ENCODE assay signal across 18 mouse cellular contexts in genomic region chr13:45661283-45662185, GRCm38 (mm10).
DNase-seq lines count a peak whose midpoint lies in the region; ATAC-seq and TF ChIP-seq lines count a peak whose summit lies in the region.
"Had no signal": no experiment of that assay in that cellular context is flagged by ENCODE, and none has a peak within 500 bp of the region (broad histone marks: within the 10 kb centered on the region; RNA-seq: fewer than 3 reads in every experiment).

No protein-coding gene starts in this region.

- no peaks in the 10 kb centered on the region for H3K36me3 ChIP-seq in heart, embryonic 16.5 days (ENCODE audit: control insufficient read depth, insufficient read depth)
- H3K36me3 ChIP-seq in heart, embryonic 10.5 days, result no peaks in the 10 kb centered on the region
- no peaks in the 10 kb centered on the region for H3K36me3 ChIP-seq in limb, embryonic 14.5 days (ENCODE audit: control insufficient read depth, insufficient read depth, low read length)
- no peaks in the 10 kb centered on the region for H3K36me3 ChIP-seq in limb, embryonic 10.5 days
- H3K36me3 ChIP-seq in CH12.LX (replicated peaks in 1 of 2; ENCODE audit: control insufficient read depth in 1 of 2, insufficient read depth in 1 of 2, low read length in 1 of 2), result peaks cover 13 to 58% of the 10 kb centered on the region in 2 experiments
- H3K36me3 ChIP-seq: heart, embryonic 15.5 days; liver, embryonic 12.5 days had no signal

- in situ Hi-C loops in CH12.LX (cut with MboI; ENCODE audit: low pct_ligation_motif_present, low pct_unique_long_range_greater_than_20kb, low sequenced_read_pairs), result no loop called here

- H3K27me3 ChIP-seq in heart, embryonic 16.5 days (ENCODE audit: control insufficient read depth, insufficient read depth, low read length), result no peaks in the 10 kb centered on the region
- no peaks in the 10 kb centered on the region for H3K27me3 ChIP-seq in heart, embryonic 10.5 days (ENCODE audit: insufficient read depth, poor library complexity, severe bottlenecking)
- no peaks in the 10 kb centered on the region for H3K27me3 ChIP-seq in limb, embryonic 14.5 days (ENCODE audit: control insufficient read depth, insufficient read depth, low read length)
- no peaks in the 10 kb centered on the region for H3K27me3 ChIP-seq in limb, embryonic 10.5 days (ENCODE audit: low read depth, poor library complexity, severe bottlenecking)
- H3K27me3 ChIP-seq in CH12.LX (replicated peaks), result no peaks in the 10 kb centered on the region
- H3K27me3 ChIP-seq: heart, embryonic 15.5 days; liver, embryonic 12.5 days had no signal

- H3K4me3 ChIP-seq in heart, embryonic 16.5 days (ENCODE audit: low read length), result no peak overlapping the region
- no peak overlapping the region for H3K4me3 ChIP-seq in heart, embryonic 10.5 days
- H3K4me3 ChIP-seq in limb, embryonic 14.5 days (replicated peaks; ENCODE audit: low read length), result no peak overlapping the region
- no peak overlapping the region for H3K4me3 ChIP-seq in limb, embryonic 10.5 days
- H3K4me3 ChIP-seq in CH12.LX (replicated peaks in 1 of 3; ENCODE audit: low read depth in 2 of 3, low read length in 2 of 3, poor library complexity in 1 of 3), result no peak overlapping the region
- H3K4me3 ChIP-seq: erythroblast, embryonic 14.5 days; heart, embryonic 15.5 days; liver, embryonic 12.5 days; myocyte had no signal

- no peak for ATAC-seq in heart, embryonic 16.5 days (replicated peaks; ENCODE audit: extremely low read depth, insufficient read depth, low FRiP score)
- ATAC-seq in limb, embryonic 14.5 days (ENCODE audit: low FRiP score, low read depth), result no peak
- ATAC-seq: liver, embryonic 12.5 days had no signal

- peaks cover 3% of the 10 kb centered on the region for H3K79me2 ChIP-seq in CH12.LX (replicated peaks; ENCODE audit: control insufficient read depth, extremely low read depth, insufficient read depth, poor library complexity, severe bottlenecking)

- no peak for DNase-seq in heart, embryonic 10.5 days (ENCODE audit: low spot score)
- peak; percentile 45 for DNase-seq in limb, embryonic 14.5 days (ENCODE audit: low spot score)
- DNase-seq in limb, embryonic 10.5 days (ENCODE audit: low spot score), result no peak
- DNase-seq in CH12.LX (ENCODE audit: extremely low read depth), result peak; percentile 75
- DNase-seq in brain, embryonic 14.5 days (ENCODE audit: low read depth), result peak; percentile 43
- DNase-seq in ovary, postnatal 14 days (ENCODE audit: low spot score), result no peak
- no peak for DNase-seq in adrenal gland, postnatal 14 days
- DNase-seq: adrenal gland, adult 2 months; cerebellum, adult 8-10 months; heart, adult 11 months; lung, postnatal 10 days; thymus, postnatal 14 days had no signal

- H3K9me3 ChIP-seq in heart, embryonic 16.5 days (replicated peaks; ENCODE audit: control insufficient read depth, low read length), result no peaks in the 10 kb centered on the region
- H3K9me3 ChIP-seq in heart, embryonic 10.5 days, result no peaks in the 10 kb centered on the region
- H3K9me3 ChIP-seq in limb, embryonic 14.5 days (ENCODE audit: control insufficient read depth, low read length), result no peaks in the 10 kb centered on the region
- no peaks in the 10 kb centered on the region for H3K9me3 ChIP-seq in limb, embryonic 10.5 days (replicated peaks)
- no peaks in the 10 kb centered on the region for H3K9me3 ChIP-seq in CH12.LX (replicated peaks; ENCODE audit: low read length)
- H3K9me3 ChIP-seq: G1E; heart, embryonic 15.5 days; liver, embryonic 12.5 days had no signal

- WGBS in heart, embryonic 16.5 days, result 78% methylated on average over 12 of the region's 12 CpGs
- 85% methylated on average over 12 of the region's 12 CpGs for WGBS in heart, embryonic 10.5 days
- WGBS in limb, embryonic 14.5 days, result 69% methylated on average over 12 of the region's 12 CpGs
- 89% methylated on average over 12 of the region's 12 CpGs for WGBS in limb, embryonic 10.5 days

- dilution Hi-C loops in CH12.LX (cut with MboI; ENCODE audit: extremely low pct_ligation_motif_present, extremely low pct_unique_long_range_greater_than_20kb, low sequenced_read_pairs), result no loop called here

- H3K9ac ChIP-seq in heart, embryonic 16.5 days (ENCODE audit: low read length), result no peak overlapping the region
- H3K9ac ChIP-seq in limb, embryonic 14.5 days (ENCODE audit: low read depth, low read length, severe bottlenecking), result no peak overlapping the region
- peak overlapping the region; percentile 29; the same call in 1 of the 2 replicates for H3K9ac ChIP-seq in CH12.LX (ENCODE audit: insufficient read depth, low read depth)
- H3K9ac ChIP-seq: heart, embryonic 15.5 days; liver, embryonic 12.5 days had no signal

- TF ChIP-seq CTCF in CH12.LX (conservative IDR thresholded peaks at IDR 0.05 in 1 of 2, IDR thresholded peaks at IDR 0.05 in 1 of 2; ENCODE audit: low read depth in 2 of 2, low read length in 2 of 2), result no peak
- no peak for TF ChIP-seq CTCF in brain, embryonic 14.5 days (IDR thresholded peaks at IDR 0.05; ENCODE audit: borderline replicate concordance, extremely low read depth, insufficient read depth, insufficient read length)

- 0 out of 2 replicates have a peak overlapping the region, but pooled peaks have one; percentile 16 for H3K27ac ChIP-seq in heart, embryonic 16.5 days (ENCODE audit: low read length)
- H3K27ac ChIP-seq in heart, embryonic 10.5 days, result no peak overlapping the region
- no peak overlapping the region; the same call in 1 of the 2 replicates for H3K27ac ChIP-seq in limb, embryonic 14.5 days (replicated peaks; ENCODE audit: low read depth, low read length)
- no peak overlapping the region for H3K27ac ChIP-seq in limb, embryonic 10.5 days
- no peak overlapping the region for H3K27ac ChIP-seq in CH12.LX (ENCODE audit: insufficient read depth, low read depth)
- H3K27ac ChIP-seq: heart, embryonic 15.5 days; liver, embryonic 12.5 days had no signal

- H3K4me1 ChIP-seq in heart, embryonic 16.5 days (ENCODE audit: control insufficient read depth, insufficient read depth, low read length), result 0 out of 2 replicates have a peak, but pooled peaks cover 3% of the 10 kb centered on the region
- H3K4me1 ChIP-seq in heart, embryonic 10.5 days, result peaks cover 4% of the 10 kb centered on the region; the same call in 1 of the 2 replicates
- peaks cover 6% of the 10 kb centered on the region; the same call in 1 of the 2 replicates for H3K4me1 ChIP-seq in limb, embryonic 14.5 days (ENCODE audit: control insufficient read depth, insufficient read depth, low read length)
- no peaks in the 10 kb centered on the region for H3K4me1 ChIP-seq in limb, embryonic 10.5 days
- H3K4me1 ChIP-seq in CH12.LX (ENCODE audit: control insufficient read depth in 1 of 2, insufficient read depth in 2 of 2), result peaks cover 17 to 80% of the 10 kb centered on the region in 2 experiments
- H3K4me1 ChIP-seq: liver, embryonic 12.5 days had no signal

- no peak for TF ChIP-seq POLR2A in limb, embryonic 14.5 days (IDR thresholded peaks at IDR 0.05; ENCODE audit: borderline replicate concordance, extremely low read depth, insufficient read depth, insufficient read length)
- TF ChIP-seq POLR2A in CH12.LX (IDR thresholded peaks at IDR 0.05; ENCODE audit: low read depth, low read length), result no peak
- no peak for TF ChIP-seq POLR2A in brain, embryonic 14.5 days (IDR thresholded peaks at IDR 0.05; ENCODE audit: borderline replicate concordance, extremely low read depth, insufficient read depth, insufficient read length, poor library complexity, severe bottlenecking)

- H3K4me2 ChIP-seq in heart, embryonic 16.5 days (ENCODE audit: low read depth, low read length), result no peak overlapping the region
- no peak overlapping the region for H3K4me2 ChIP-seq in limb, embryonic 14.5 days (replicated peaks; ENCODE audit: low read depth, low read length, severe bottlenecking)
- H3K4me2 ChIP-seq in CH12.LX (ENCODE audit: insufficient read depth, low read depth, poor library complexity, severe bottlenecking), result peak overlapping the region; percentile 63
- H3K4me2 ChIP-seq: heart, embryonic 15.5 days; liver, embryonic 12.5 days had no signal

- peak; percentile 23; the same call in 1 of the 2 replicates for TF ChIP-seq EP300 in CH12.LX (IDR thresholded peaks at IDR 0.05; ENCODE audit: low read length)

- no peak for TF ChIP-seq RAD21 in CH12.LX (IDR thresholded peaks at IDR 0.05; ENCODE audit: low read depth, low read length)

TF ChIP-seq in CH12.LX, 34 proteins besides CTCF, POLR2A, EP300 and RAD21 (continues in another document):
- no peak for TF ChIP-seq USF2 (conservative IDR thresholded peaks at IDR 0.05; ENCODE audit: low read depth, low read length)
- TF ChIP-seq ZC3H11A (IDR thresholded peaks at IDR 0.05; ENCODE audit: low read depth, low read length), result no peak
- TF ChIP-seq JUND (conservative IDR thresholded peaks at IDR 0.05; ENCODE audit: low read depth, low read length), result no peak
- TF ChIP-seq KAT2A (IDR thresholded peaks at IDR 0.05; ENCODE audit: insufficient replicate concordance, low read length), result no peak
- no peak for TF ChIP-seq RCOR1 (conservative IDR thresholded peaks at IDR 0.05; ENCODE audit: low read depth, low read length)
- no peak for TF ChIP-seq ELF1 (IDR thresholded peaks at IDR 0.05; ENCODE audit: low read depth, low read length)
- TF ChIP-seq HCFC1 (IDR thresholded peaks at IDR 0.05; ENCODE audit: low read depth, low read length), result no peak
- no peak for TF ChIP-seq TBP (conservative IDR thresholded peaks at IDR 0.05; ENCODE audit: low read depth, low read length)
- TF ChIP-seq MEF2A (IDR thresholded peaks at IDR 0.05; ENCODE audit: borderline replicate concordance, low read depth, low read length), result peak; percentile 37; the same call in 1 of the 2 replicates
- TF ChIP-seq MAX (IDR thresholded peaks at IDR 0.05; ENCODE audit: low read length), result 0 out of 2 replicates have a peak, but pooled peaks have one; percentile 30
- TF ChIP-seq CHD1 (IDR thresholded peaks at IDR 0.05; ENCODE audit: low read depth, low read length), result no peak
- 0 out of 2 replicates have a peak, but pooled peaks have one; percentile 4 for TF ChIP-seq MXI1 (IDR thresholded peaks at IDR 0.05; ENCODE audit: low read depth, low read length)
- peak; percentile 85 for TF ChIP-seq ZNF384 (IDR thresholded peaks at IDR 0.05; ENCODE audit: low read depth, low read length)
- peak; percentile 39 for TF ChIP-seq ETS1 (conservative IDR thresholded peaks at IDR 0.05; ENCODE audit: low read depth, low read length)
- TF ChIP-seq PAX5 (IDR thresholded peaks at IDR 0.05; ENCODE audit: low read length), result no peak
- TF ChIP-seq ZMIZ1 (IDR thresholded peaks at IDR 0.05; ENCODE audit: low read depth, low read length), result no peak
- TF ChIP-seq E2F4 (IDR thresholded peaks at IDR 0.05; ENCODE audit: insufficient replicate concordance, low read depth, low read length), result no peak
- TF ChIP-seq IRF4 (IDR thresholded peaks at IDR 0.05; ENCODE audit: low read depth, low read length), result no peak
- TF ChIP-seq MYC (IDR thresholded peaks at IDR 0.05; ENCODE audit: low read depth, low read length), result peak; percentile 31; the same call in 1 of the 2 replicates
- TF ChIP-seq NELFE (IDR thresholded peaks at IDR 0.05; ENCODE audit: low read depth, low read length), result no peak
- no peak for TF ChIP-seq NRF1 (IDR thresholded peaks at IDR 0.05; ENCODE audit: low read depth, low read length)
- peak; percentile 67 for TF ChIP-seq BHLHE40 (IDR thresholded peaks at IDR 0.05; ENCODE audit: low read depth, low read length)

Comparison
In these comparisons a context has a peak if more than half of its experiments do, and no peak if none do; other contexts are left out.
1. DNase-seq: peak in limb, embryonic 14.5 days (single experiment), CH12.LX (single experiment) and brain, embryonic 14.5 days (single experiment); none in heart, embryonic 10.5 days (single experiment), limb, embryonic 10.5 days (single experiment), ovary, postnatal 14 days (single experiment) and adrenal gland, postnatal 14 days (single experiment).